Mouse (Mus musculus) myocyte (in vitro differentiated cells): ENCODE measurements at regions not wholly inside any gene's neighbourhood (a gene's known extent, or its start where the extent isn't known, plus 50 kb on each side); places are given as distances from the start of the nearest gene placed in this dataset.

Source experiments
- CEBPB ChIP-seq: IDR thresholded peaks from 2 replicates; pipeline ENCODE4 v1.6.1; 2011; ENCODE audit warnings: mild to moderate bottlenecking, moderate library complexity; ENCODE audit not compliant: poor library complexity, insufficient read depth, severe bottlenecking
- E2F4 ChIP-seq: IDR thresholded peaks from one replicate; pipeline ENCODE4 v1.6.1; 2011; ENCODE audit warnings: mild to moderate bottlenecking, control low read depth, moderate library complexity; ENCODE audit not compliant: insufficient read depth
- MAX ChIP-seq: IDR thresholded peaks from one replicate; pipeline ENCODE4 v1.6.1; 2011; ENCODE audit warnings: low read depth, mild to moderate bottlenecking, control low read depth
- MYOD1 ChIP-seq, 3 experiments: IDR thresholded peaks; one replicate each; pipeline ENCODE4 v1.6.1; 2011; ENCODE audit warnings: control low read depth in 2 of 3, low read depth in 2 of 3, mild to moderate bottlenecking in 2 of 3, moderate library complexity in 1 of 3; ENCODE audit not compliant: insufficient read length in 2 of 3, control insufficient read depth in 1 of 3
- MYOG ChIP-seq, 3 experiments: IDR thresholded peaks; one replicate each; pipeline ENCODE4 v1.6.1; 2011; ENCODE audit warnings: control low read depth in 2 of 3, low read depth in 2 of 3, mild to moderate bottlenecking in 2 of 3; ENCODE audit not compliant: insufficient read length in 2 of 3, control insufficient read depth in 1 of 3, insufficient read depth in 1 of 3
- POLR2A ChIP-seq: IDR thresholded peaks from one replicate; pipeline ENCODE4 v1.6.1; 2011; ENCODE audit warnings: low read depth, mild to moderate bottlenecking, control low read depth, moderate library complexity; ENCODE audit not compliant: insufficient read length
- POLR2AphosphoS2 ChIP-seq: IDR thresholded peaks from one replicate; pipeline ENCODE4 v1.6.1; 2011; ENCODE audit warnings: low read depth, control low read depth; ENCODE audit not compliant: insufficient read length
- SRF ChIP-seq: IDR thresholded peaks from one replicate; pipeline ENCODE4 v1.6.1; 2011; ENCODE audit warnings: low read depth; ENCODE audit not compliant: control insufficient read depth, insufficient read length
- TCF12 ChIP-seq: IDR thresholded peaks from one replicate; pipeline ENCODE4 v1.6.1; 2011; ENCODE audit warnings: mild to moderate bottlenecking, control low read depth; ENCODE audit not compliant: poor library complexity, insufficient read depth, severe bottlenecking
- USF1 ChIP-seq: IDR thresholded peaks from one replicate; pipeline ENCODE4 v1.6.1; 2011; ENCODE audit warnings: low read depth, mild to moderate bottlenecking, control low read depth, moderate library complexity

DNA sequence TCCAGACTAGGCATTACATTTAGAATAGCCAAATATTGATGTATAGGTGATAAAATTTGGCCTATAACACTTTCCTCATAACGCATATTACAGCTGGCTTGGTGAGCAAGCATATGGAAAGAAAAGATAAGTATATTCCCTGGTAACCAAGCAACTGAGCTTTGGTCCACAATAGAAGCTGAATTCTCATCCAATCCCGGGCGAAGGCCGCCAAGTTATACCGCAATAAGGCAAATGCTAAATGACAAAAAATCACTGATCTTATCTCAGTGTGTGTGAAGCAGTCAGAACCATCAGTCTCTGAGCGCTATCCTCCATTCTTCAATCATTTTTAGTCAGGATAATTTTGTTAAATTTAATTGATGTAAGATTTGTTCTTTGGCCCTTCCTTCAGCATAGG lies 105.9 kb upstream of the Tmem72 start:
- no peak for TF ChIP-seq POLR2A
- TF ChIP-seq CEBPB = no peak
- TF ChIP-seq MAX = no peak
- no peak for TF ChIP-seq USF1
- TF ChIP-seq TCF12 = no peak
- TF ChIP-seq E2F4 = no peak
- TF ChIP-seq POLR2AphosphoS2 = no peak
- no peak for TF ChIP-seq SRF
- no peak for TF ChIP-seq MYOG (IDR thresholded peaks at IDR 0.05; ENCODE audit: control insufficient read depth in 1 of 3, insufficient read depth in 1 of 3, insufficient read length in 2 of 3, low read depth in 2 of 3)
- no peak for TF ChIP-seq MYOD1 (IDR thresholded peaks at IDR 0.05; ENCODE audit: control insufficient read depth in 1 of 3, insufficient read length in 2 of 3, low read depth in 2 of 3)
